Mouse (Mus musculus): Measurements from ENCODE around the gene Izumo1.

- TF ChIP-seq CTCF (IDR thresholded peaks at IDR 0.05; ENCODE audit: low read depth, low read length) (no peak), POLR2A (IDR thresholded peaks at IDR 0.05; ENCODE audit: extremely low read depth, insufficient read depth, low read length) (no peak)
Observed at GRCm38 (mm10) chr7:45667761-45668160, 46.1 kb downstream of the Izumo1 start.
